Mouse (Mus musculus): ENCODE measurements around the gene Gm13762.
"Not testable (repeated sequence)": the region's sequence is repeated elsewhere in the genome, so short reads cannot be mapped to it uniquely, and the experiment has no call there.

Gm13762 gene

DNA sequence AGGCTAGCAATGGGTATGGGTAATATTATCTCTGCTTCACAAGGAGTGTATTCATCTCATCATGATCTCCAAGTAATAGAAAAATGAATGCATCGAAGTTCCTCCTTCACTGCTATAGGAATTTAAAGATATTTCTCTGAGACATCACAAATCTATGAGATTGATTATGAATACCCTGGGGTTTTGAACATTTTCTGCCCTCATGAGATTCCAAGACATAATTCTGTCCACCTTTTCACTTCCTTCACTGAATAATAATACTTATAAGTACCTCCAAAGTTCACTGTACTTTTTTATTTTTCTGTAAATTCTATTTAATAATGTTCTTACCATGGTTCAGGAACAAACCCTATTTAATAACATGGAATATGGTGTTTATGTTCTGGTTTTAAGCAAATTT is at the start of gene Gm13762:
Gm13762 (minus strand) TSS at position 101 of the 400 bp plus-strand sequence.
- no peak for DNase-seq (ENCODE audit: low read depth, low spot score)

DNA sequence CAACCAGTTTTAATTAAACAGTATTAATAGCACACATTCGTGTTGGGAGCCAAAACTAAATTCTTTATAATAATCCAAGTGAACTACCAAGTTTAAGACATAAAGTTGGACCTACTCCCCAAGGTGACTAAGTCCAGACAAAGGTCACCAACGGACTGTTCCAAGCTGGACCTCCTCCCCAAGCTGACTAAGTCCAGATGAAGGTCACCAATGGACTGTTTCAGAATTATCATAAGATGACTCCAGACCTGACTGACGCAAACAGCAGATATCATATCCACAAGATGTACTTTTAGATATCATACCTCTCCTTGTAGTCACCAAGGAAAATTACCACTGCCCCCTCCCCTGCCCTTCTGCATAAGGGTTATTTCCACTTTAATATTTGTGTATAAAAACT is 41.4 kb upstream of the Gm13762 start:
- not testable (repeated sequence) for DNase-seq (ENCODE audit: low read depth, low spot score)

DNA sequence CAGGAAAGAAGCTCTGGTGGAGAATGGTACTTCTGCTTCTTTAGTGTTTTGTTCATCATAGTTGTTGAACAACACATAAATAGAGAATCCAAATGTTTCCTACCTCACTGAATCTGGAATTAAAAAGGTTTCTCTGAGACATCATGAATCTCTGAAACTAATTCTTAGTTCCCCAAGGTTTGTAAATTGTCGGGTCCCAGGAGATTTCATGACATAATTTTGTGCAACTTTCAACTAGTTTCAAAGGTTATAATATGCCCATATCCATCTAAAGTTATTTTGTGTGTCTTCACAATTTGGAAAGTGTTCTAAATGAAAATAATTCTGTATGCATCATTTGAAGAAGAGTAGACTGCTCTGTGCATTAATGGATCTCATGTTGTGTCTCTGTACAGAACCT is 38.2 kb upstream of the Gm13762 start, which contains the start of gene Olfr1216:
Olfr1216 (minus strand) TSS at position 101 of the 400 bp plus-strand sequence.
- no peak for DNase-seq (ENCODE audit: low read depth, low spot score)

DNA sequence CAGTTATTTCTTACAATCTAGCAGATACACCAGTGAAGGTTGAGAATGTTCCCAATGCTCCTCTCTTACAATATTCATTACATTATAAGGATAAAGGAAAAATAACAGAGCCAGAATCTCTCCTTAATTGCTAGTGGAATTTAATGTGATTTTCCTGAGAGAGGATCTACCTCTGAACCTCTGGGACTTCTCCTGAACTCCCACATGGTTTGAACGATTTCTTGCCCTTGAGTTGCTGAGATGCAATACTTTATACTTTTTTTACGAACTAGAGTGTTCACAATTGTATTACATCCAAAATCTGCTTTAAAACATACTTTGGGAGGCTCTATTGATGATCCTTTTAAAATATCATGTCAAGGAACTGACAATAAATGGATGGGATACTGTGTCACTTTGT is 26.8 kb upstream of the Gm13762 start, which contains the start of gene Olfr1215:
Olfr1215 (minus strand) TSS at position 101 of the 400 bp plus-strand sequence.
- no peak for DNase-seq (ENCODE audit: low read depth, low spot score)

- no peak for DNase-seq (ENCODE audit: low read depth, low spot score)
These were observed 12.5 kb upstream of the Gm13762 start, which contains the start of gene Olfr1214 for GRCm38 (mm10) chr2:88992553-88992952. Gene Olfr1214, minus strand, starts transcription at chr2:88992653.

DNA sequence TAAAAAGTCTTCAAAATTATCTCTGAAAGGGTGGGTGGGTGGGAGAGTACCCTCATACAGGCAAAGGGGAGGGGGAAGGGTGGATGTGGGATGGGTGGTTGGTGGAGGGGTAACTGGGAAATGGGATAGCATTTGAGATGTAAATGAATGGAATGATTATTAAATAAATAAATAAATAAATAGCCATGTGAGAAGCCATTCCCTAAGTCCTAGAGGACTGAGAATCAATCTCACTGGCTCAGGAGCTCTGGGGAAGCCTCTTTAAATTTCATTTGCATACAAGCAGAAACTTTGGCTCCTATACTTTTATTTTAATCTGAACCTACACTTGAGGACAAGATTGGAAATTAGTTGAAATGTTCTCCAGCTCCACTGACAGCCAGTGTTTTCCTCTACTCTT is 26.4 kb downstream of the Gm13762 start, which contains the start of gene Olfr1212:
Olfr1212 (plus strand) TSS at position 301 of the 400 bp plus-strand sequence.
- DNase-seq (ENCODE audit: low read depth, low spot score), result no peak

GRCm38 (mm10) chr2:88938011-88938410 is 42.1 kb downstream of the Gm13762 start, which contains the start of gene Olfr1211:
Gene Olfr1211, minus strand, starts transcription at chr2:88938111.
- DNase-seq (ENCODE audit: low read depth, low spot score), result no peak

Data from telencephalon, adult 2 months (tissue).